Mouse (Mus musculus) neural tube, embryonic 11.5 days (tissue): ENCODE results near the gene Asxl2. TPM values are rescaled to one million over a fixed set of nuclear protein-coding genes. Genes with fewer than 3 reads are reported as not detected.
"Not testable (repeated sequence)": the region's sequence is repeated elsewhere in the genome, so short reads cannot be mapped to it uniquely, and the experiment has no call there.

ENCODE experiments used
- ATAC-seq: fragments of 200-750 bp; cut with Nextera tagmentation; 2 replicates; pipeline ENCODE4 v1.8.0; 2017; ENCODE audit warnings: moderate number of reproducible peaks, mild to moderate bottlenecking, moderate TSS enrichment, moderate library complexity; ENCODE audit not compliant: insufficient read depth, low FRiP score, low TSS enrichment
- DNase-seq: peaks from one replicate; pipeline ENCODE4 v3.0.0-alpha.2; 2015; ENCODE audit warnings: low spot score
- H3K27ac ChIP-seq: fragments of 300-500 bp; sonication (generic); 2 replicates; pipeline ENCODE4 v1.5.1; 2014; ENCODE audit warnings: low read depth, mild to moderate bottlenecking, low read length
- H3K27me3 ChIP-seq: fragments of 300-500 bp; sonication (generic); 2 replicates; pipeline ENCODE4 v1.6.1; 2014; ENCODE audit warnings: mild to moderate bottlenecking, low read length, mixed read lengths; ENCODE audit not compliant: control insufficient read depth, insufficient read depth
- H3K36me3 ChIP-seq: fragments of 300-500 bp; sonication (generic); 2 replicates; pipeline ENCODE4 v1.6.1; 2014; ENCODE audit warnings: mild to moderate bottlenecking, low read length, moderate library complexity, mixed read lengths; ENCODE audit not compliant: control insufficient read depth, insufficient read depth
- H3K4me1 ChIP-seq: fragments of 300-500 bp; sonication (generic); 2 replicates; pipeline ENCODE4 v1.6.1; 2014; ENCODE audit warnings: low read length, mixed read lengths; ENCODE audit not compliant: control insufficient read depth, insufficient read depth
- H3K4me2 ChIP-seq: fragments of 300-500 bp; sonication (generic); 2 replicates; pipeline ENCODE4 v1.6.1; 2014; ENCODE audit warnings: low read depth, mild to moderate bottlenecking, moderate library complexity
- H3K4me3 ChIP-seq: fragments of 300-500 bp; sonication (generic); 2 replicates; pipeline ENCODE4 v1.5.1; 2014; ENCODE audit warnings: low read depth, low read length
- H3K9ac ChIP-seq: fragments of 300-500 bp; sonication (generic); 2 replicates; pipeline ENCODE4 v1.6.1; 2014; ENCODE audit warnings: mild to moderate bottlenecking, low read length
- H3K9me3 ChIP-seq: fragments of 300-500 bp; sonication (generic); 2 replicates; pipeline ENCODE4 v1.6.1; 2016; ENCODE audit warnings: low read length; ENCODE audit not compliant: control insufficient read depth
- WGBS: fragments of 180-500 bp; shearing (Covaris S2); extraction: QIAGEN DNeasy Blood & Tissue Kit; methylation state at CpG from one replicate; pipeline ENCODE4 v1.1.7; 2014; 5-methylcytosine and 5-hydroxymethylcytosine counted together
- polyA plus RNA-seq: library from polyadenylated mRNA; unstranded; fragments of >200 nt; fragmentation: Nextera tagmentation; extraction: Ambion mirVana; gene quantifications from 2 replicates; pipeline ENCODE4 v1.2.1, GENCODE M21; 2014

Asxl2 gene
- polyA plus RNA-seq, 1 experiment from 2014 or later: 15.1 TPM

DNA sequence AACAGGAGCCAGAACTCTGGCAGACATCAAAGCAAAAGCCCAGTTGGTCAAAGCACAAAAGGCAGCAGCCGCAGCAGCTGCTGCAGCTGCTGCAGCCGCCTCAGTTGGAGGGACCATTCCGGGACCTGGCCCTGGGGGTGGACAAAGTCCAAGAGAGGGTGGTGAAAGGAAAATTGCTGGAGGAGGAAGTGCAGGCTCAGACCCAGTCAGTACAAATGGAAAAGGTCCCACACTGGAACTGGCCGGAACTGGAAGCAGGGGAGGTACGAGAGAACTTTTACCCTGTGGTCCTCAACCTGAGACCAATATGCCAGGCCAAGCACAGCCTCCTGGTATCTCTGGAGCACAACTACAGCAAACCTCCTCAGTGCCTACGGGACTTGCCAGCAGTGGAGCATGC is 73.4 kb downstream of the Asxl2 start:
- no peak overlapping the region for H3K9ac ChIP-seq
- ATAC-seq (no peak), DNase-seq (no peak)
- no peak overlapping the region for H3K27ac ChIP-seq
- H3K27me3 ChIP-seq: no peaks in the 10 kb centered on the region
- no peak overlapping the region for H3K4me3 ChIP-seq
- WGBS: 83% methylated on average over 6 of the region's 6 CpGs
- no peaks in the 10 kb centered on the region for H3K4me1 ChIP-seq
- no peak overlapping the region for H3K4me2 ChIP-seq
- H3K9me3 ChIP-seq: no peaks in the 10 kb centered on the region
- H3K36me3 ChIP-seq: peaks cover 11% of the 10 kb centered on the region; the same call in 1 of the 2 replicates

GRCm38 (mm10) chr12:3518665-3519297 is 92.1 kb downstream of the Asxl2 start:
- H3K9ac ChIP-seq: no peak overlapping the region
- no peak overlapping the region for H3K4me3 ChIP-seq
- DNase-seq (no peak), ATAC-seq (no peak)
- H3K36me3 ChIP-seq: no peaks in the 10 kb centered on the region
- H3K4me2 ChIP-seq: no peak overlapping the region
- H3K4me1 ChIP-seq: no peaks in the 10 kb centered on the region
- H3K27ac ChIP-seq: no peak overlapping the region
- no peaks in the 10 kb centered on the region for H3K9me3 ChIP-seq
- no peaks in the 10 kb centered on the region for H3K27me3 ChIP-seq
- 63% methylated on average over 4 of the region's 4 CpGs for WGBS

DNA sequence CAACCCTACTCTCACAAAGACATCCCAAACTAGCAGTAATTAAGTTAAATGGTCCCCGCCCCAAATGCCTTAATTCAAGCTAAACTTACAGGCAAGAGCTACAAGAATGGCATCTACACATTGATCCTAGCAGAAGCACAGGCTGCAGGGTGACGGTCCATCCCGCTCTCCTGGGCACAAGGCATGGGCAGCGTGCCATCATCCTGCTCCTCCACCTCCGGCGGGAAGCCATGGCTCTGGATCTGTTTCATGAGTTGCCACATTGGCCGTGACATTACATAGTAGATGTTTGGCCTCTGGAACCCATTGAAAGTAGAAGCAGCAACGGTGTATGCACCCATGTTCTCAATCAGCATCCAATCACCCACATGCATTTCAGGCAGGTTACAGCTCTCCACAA is 95.1 kb downstream of the Asxl2 start:
- H3K27me3 ChIP-seq, H3K4me3 ChIP-seq, H3K4me1 ChIP-seq, H3K4me2 ChIP-seq, ATAC-seq, H3K9me3 ChIP-seq, DNase-seq, H3K9ac ChIP-seq, H3K36me3 ChIP-seq, H3K27ac ChIP-seq: not testable (repeated sequence)
- WGBS: 95% methylated on average over 8 of the region's 8 CpGs

GRCm38 (mm10) chr12:3525536-3525935 is 98.9 kb downstream of the Asxl2 start:
- H3K4me2 ChIP-seq: no peak overlapping the region
- H3K36me3 ChIP-seq: no peaks in the 10 kb centered on the region
- no peak overlapping the region for H3K9ac ChIP-seq
- H3K4me3 ChIP-seq: no peak overlapping the region
- H3K9me3 ChIP-seq: 0 out of 2 replicates have a peak, but pooled peaks cover 2% of the 10 kb centered on the region
- no peak for ATAC-seq
- no peak for DNase-seq
- 90% methylated on average over 5 of the region's 5 CpGs for WGBS
- H3K4me1 ChIP-seq: no peaks in the 10 kb centered on the region
- H3K27ac ChIP-seq: no peak overlapping the region
- no peaks in the 10 kb centered on the region for H3K27me3 ChIP-seq

- not testable (repeated sequence) for H3K9me3 ChIP-seq, H3K4me2 ChIP-seq, DNase-seq, H3K27me3 ChIP-seq, H3K36me3 ChIP-seq, H3K4me3 ChIP-seq, H3K9ac ChIP-seq, H3K27ac ChIP-seq, ATAC-seq, H3K4me1 ChIP-seq
- 100% methylated on average over 1 of the region's 1 CpGs for WGBS
These were observed 108.8 kb downstream of the Asxl2 start for GRCm38 (mm10) chr12:3535446-3535845.

- WGBS: 80% methylated on average over 3 of the region's 3 CpGs
- no peak for ATAC-seq
These were observed 111.0 kb downstream of the Asxl2 start for GRCm38 (mm10) chr12:3537616-3538015.

GRCm38 (mm10) chr12:3538036-3538435 is 111.4 kb downstream of the Asxl2 start:
- ATAC-seq: no peak
- Histone ChIP-seq H3K9ac (no peak overlapping the region), H3K4me2 (no peak overlapping the region), H3K36me3 (no peaks in the 10 kb centered on the region), H3K27ac (no peak overlapping the region), H3K9me3 (no peaks in the 10 kb centered on the region), H3K4me1 (no peaks in the 10 kb centered on the region), H3K4me3 (no peak overlapping the region), H3K27me3 (no peaks in the 10 kb centered on the region)
- 77% methylated on average over 1 of the region's 1 CpGs for WGBS
- no peak for DNase-seq

More at GRCm38 (mm10) chr12:3537616-3538015, 111.0 kb downstream of the Asxl2 start:
- H3K4me1 ChIP-seq: no peaks in the 10 kb centered on the region
- H3K27me3 ChIP-seq: no peaks in the 10 kb centered on the region
- H3K36me3 ChIP-seq: no peaks in the 10 kb centered on the region
- H3K4me2 ChIP-seq: no peak overlapping the region
- H3K9ac ChIP-seq: no peak overlapping the region
- H3K4me3 ChIP-seq: no peak overlapping the region
- H3K9me3 ChIP-seq: no peaks in the 10 kb centered on the region
- no peak overlapping the region for H3K27ac ChIP-seq
- DNase-seq: no peak

DNA sequence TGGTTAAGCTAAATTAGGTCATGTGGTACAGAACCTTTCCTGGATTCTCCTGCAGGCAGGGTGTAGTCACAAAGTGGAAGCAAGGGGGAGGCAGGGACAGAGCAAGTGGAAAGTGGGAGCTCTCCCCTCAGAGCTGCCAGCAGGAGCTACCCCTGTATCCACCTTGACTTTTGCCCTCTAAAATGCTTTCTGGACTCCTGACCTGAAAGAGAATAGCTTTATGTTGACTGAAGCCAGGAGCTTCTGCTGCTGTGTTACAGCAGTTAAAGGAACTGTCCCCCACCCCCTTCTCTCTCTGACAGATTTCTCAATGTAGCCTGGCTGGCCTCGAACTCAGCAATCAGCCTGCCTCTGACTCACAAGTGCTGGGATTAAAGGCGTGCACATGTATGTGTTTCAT is 112.9 kb downstream of the Asxl2 start:
- no peak for DNase-seq
- no peak overlapping the region for H3K27ac ChIP-seq
- H3K4me1 ChIP-seq: no peaks in the 10 kb centered on the region
- H3K36me3 ChIP-seq: no peaks in the 10 kb centered on the region
- 81% methylated on average over 2 of the region's 2 CpGs for WGBS
- no peak overlapping the region for H3K9ac ChIP-seq
- H3K4me3 ChIP-seq: no peak overlapping the region
- H3K4me2 ChIP-seq: no peak overlapping the region
- ATAC-seq: no peak
- H3K9me3 ChIP-seq: no peaks in the 10 kb centered on the region
- H3K27me3 ChIP-seq: no peaks in the 10 kb centered on the region

- Histone ChIP-seq H3K9ac (no peak overlapping the region), H3K27me3 (no peaks in the 10 kb centered on the region), H3K4me2 (no peak overlapping the region), H3K4me1 (no peaks in the 10 kb centered on the region), H3K27ac (no peak overlapping the region), H3K4me3 (no peak overlapping the region), H3K9me3 (no peaks in the 10 kb centered on the region), H3K36me3 (no peaks in the 10 kb centered on the region)
- DNase-seq (no peak), ATAC-seq (no peak)
- 90% methylated on average over 7 of the region's 7 CpGs for WGBS
These were observed 114.2 kb downstream of the Asxl2 start for GRCm38 (mm10) chr12:3540871-3541270.
